Mouse (Mus musculus) cortical plate, adult 2 months (tissue): ENCODE data around the gene Tex36. TPM values are rescaled to one million over a fixed set of nuclear protein-coding genes. Genes with fewer than 3 reads are reported as not detected.

Experiments
- H3K27ac ChIP-seq: fragments of 200-500 bp; 2 replicates; pipeline ENCODE4 v1.5.1; 2012; ENCODE audit warnings: low read length, control low read depth, inconsistent platforms; ENCODE audit not compliant: insufficient read depth
- H3K4me1 ChIP-seq: fragments of 200-500 bp; 2 replicates; pipeline ENCODE4 v1.6.1; 2011; ENCODE audit warnings: low read length; ENCODE audit not compliant: control insufficient read depth, insufficient read depth
- H3K4me3 ChIP-seq: fragments of 200-500 bp; 2 replicates; pipeline ENCODE4 v1.5.1; 2011; ENCODE audit warnings: mild to moderate bottlenecking, low read length, control low read depth; ENCODE audit not compliant: insufficient read depth
- CTCF ChIP-seq: fragments of 200-500 bp; IDR thresholded peaks from 2 replicates; pipeline ENCODE4 v1.5.1; 2011; ENCODE audit warnings: mild to moderate bottlenecking, control low read depth, low read length; ENCODE audit not compliant: insufficient read depth; ENCODE audit errors: extremely low read depth
- POLR2A ChIP-seq: fragments of 200-500 bp; IDR thresholded peaks from 2 replicates; pipeline ENCODE4 v1.6.1; 2011; ENCODE audit warnings: mild to moderate bottlenecking, low read length, control low read depth; ENCODE audit not compliant: insufficient read depth; ENCODE audit errors: extremely low read depth
- polyA plus RNA-seq: library from polyadenylated mRNA; depleted of rRNA; stranded (reverse); fragments of >200 nt; gene quantifications from 2 replicates; pipeline ENCODE4 v1.2.3, GENCODE M21; 2012; rRNA removed

Tex36 gene
- polyA plus RNA-seq, 1 experiment: not detected

DNA sequence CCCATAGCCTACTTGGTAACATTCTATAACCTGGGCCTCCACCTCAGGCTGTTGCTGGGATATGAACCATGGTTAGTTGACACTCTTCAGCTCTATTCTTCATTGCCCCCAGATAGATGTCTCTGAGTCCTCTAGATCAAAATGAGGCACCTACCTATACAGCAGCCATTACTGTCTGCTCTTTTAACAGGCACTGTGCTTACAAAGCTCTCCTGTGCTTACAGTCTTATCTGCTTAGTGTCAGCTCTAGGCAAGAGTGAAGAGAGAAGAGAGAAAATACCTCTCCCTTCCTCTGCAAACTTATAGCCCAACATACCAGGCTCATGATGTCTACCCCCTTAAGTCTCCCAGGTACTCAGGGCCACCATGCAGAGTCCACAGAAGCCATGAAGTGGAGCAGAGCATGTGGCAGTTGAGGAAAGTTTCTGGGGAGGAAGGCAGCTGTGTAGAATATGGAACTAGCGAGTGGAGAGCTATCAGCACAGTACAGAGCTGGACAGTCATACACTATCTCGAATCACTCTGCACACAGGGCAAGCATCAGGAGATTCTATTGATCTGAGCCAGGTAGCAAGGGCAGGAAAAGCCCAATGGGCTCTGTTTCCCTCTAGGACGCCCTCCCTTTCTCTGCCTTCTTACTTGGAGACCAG, 38.7 kb downstream of the Tex36 start:
- TF ChIP-seq CTCF (no peak), POLR2A (no peak)
- Histone ChIP-seq H3K27ac (no peak overlapping the region), H3K4me3 (no peak overlapping the region), H3K4me1 (no peaks in the 10 kb centered on the region)

DNA sequence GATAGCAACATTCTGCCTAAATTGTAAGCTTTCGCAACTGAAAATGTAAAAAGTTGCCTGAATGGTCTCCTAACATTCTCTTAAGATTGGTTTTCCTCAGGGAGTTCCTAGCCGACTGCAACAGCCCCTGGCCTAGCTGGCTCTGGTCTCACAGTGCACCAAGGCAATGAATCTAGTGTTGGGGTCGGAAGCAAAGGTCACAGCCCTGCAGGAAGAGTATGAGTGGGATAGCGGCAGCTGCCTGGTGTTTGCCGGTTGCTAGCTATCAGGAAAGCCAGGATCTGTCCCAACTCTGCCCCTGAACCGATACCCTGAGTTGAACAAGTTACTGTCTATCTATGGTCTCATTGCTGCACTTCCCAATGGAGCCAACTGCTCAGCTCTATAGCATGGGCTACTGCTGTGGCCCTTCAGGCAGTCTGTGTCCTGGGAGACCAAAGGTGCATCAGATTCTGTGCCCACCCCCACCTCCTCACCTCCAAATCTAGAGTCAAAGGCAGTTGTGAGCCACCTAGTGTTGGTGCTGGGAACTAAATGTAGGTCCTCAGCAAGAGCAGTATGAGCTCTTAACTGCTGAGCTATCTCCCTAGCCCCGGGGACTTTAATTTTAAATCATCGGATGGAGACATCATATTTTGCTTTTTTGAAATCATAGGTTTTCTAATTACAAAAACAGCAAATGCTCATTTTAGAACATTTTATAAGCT, 46.0 kb downstream of the Tex36 start:
- Histone ChIP-seq H3K27ac (no peak overlapping the region), H3K4me3 (no peak overlapping the region), H3K4me1 (no peaks in the 10 kb centered on the region)
- TF ChIP-seq POLR2A (no peak), CTCF (peak; percentile 43)

DNA sequence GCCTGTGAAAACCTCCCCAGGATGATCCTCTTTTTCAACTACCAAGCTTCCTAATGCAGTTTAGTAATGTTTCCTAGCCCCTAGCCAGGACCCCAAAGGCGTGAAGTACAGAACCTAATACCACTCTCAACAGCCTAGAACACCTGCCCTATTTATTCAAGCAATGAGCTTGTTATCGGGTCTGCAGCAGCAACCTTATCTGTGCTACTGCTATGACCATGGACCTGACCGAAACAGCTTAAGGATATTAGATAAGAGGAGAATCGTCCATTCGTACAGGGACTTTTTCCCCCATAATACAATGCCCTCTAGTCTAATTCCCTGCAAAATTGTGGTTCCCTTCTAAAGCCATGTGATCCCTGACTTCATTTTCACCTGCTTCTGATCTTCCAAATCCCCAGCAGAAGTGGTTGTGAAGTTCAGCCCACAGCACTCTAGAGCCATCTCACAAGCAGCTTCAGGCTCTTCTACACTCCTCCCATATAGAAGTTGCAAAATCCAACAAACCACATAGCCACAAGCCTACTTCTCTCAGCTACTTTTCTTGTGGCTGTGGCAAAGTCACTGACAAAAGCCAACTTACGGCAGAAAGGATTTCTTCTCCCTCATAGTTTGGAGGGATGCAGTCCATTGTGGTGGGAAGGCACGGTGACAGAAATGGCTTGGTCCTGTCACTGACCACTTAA, 49.5 kb downstream of the Tex36 start:
- no peak overlapping the region for H3K27ac ChIP-seq
- TF ChIP-seq POLR2A (no peak), CTCF (no peak)
- no peak overlapping the region for H3K4me3 ChIP-seq
- H3K4me1 ChIP-seq: no peaks in the 10 kb centered on the region

DNA sequence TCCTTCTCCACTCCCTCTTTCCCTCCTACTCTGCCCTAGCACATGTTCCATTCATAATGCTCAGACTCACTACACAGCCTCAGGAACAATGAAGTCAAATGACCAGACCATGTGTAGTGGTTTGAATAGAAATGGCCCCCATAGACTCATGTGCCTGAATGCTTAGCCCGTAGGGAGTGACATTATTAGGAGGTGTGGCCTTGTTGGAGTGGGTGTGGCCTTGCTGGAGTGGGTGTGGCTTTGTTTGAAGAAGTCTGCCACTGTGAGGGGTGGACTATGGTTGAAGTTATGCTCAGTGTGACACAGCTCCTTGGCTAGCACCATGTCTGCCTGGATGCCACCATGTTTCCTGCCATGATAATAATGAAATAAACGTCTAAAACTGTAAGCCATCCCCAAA, 51.0 kb downstream of the Tex36 start:
- Histone ChIP-seq H3K27ac (no peak overlapping the region), H3K4me1 (no peaks in the 10 kb centered on the region), H3K4me3 (no peak overlapping the region)
- TF ChIP-seq POLR2A (no peak), CTCF (no peak)

DNA sequence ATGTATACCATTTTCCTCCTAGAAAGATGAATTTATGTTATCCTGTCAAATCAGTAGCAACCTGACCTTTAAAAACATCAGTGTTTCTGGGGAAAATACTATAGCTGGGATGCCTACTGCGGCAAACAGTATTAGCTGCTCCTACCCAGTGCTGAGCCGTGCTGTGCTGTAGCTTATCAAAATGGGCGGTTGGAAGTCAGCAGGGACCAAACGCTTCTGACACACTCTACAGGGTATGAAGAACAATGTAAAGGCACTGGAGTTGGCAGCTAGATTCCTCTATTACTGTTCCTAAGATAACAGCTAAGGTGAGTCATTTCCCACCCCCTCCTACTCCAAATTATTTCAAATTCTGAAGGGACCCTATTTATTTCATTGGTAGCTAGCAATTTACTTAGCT, 53.5 kb downstream of the Tex36 start:
- Histone ChIP-seq H3K4me3 (no peak overlapping the region), H3K4me1 (no peaks in the 10 kb centered on the region), H3K27ac (no peak overlapping the region)
- no peak for TF ChIP-seq CTCF
- no peak for TF ChIP-seq POLR2A

DNA sequence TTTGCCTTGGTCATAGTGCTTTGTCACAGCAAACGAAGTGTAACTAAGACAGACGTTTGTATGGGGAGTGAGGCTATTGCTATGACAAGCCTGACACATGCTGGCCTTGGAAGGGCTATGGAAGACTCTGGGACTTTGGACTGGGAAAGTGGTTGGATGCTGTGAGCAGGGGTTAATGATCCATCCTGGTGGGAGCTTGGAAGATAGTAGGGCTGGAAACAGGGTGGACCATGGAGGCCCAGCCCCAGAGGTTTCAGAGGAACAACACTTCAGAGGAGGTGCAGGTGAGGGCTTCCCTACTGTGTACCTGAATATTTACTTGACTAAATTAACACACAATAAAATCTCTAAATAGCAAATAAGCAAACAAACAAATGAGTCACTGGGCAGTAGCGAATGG, 56.3 kb downstream of the Tex36 start:
- no peak for TF ChIP-seq CTCF
- no peak for TF ChIP-seq POLR2A
- no peaks in the 10 kb centered on the region for H3K4me1 ChIP-seq
- no peak overlapping the region for H3K27ac ChIP-seq
- H3K4me3 ChIP-seq: no peak overlapping the region

DNA sequence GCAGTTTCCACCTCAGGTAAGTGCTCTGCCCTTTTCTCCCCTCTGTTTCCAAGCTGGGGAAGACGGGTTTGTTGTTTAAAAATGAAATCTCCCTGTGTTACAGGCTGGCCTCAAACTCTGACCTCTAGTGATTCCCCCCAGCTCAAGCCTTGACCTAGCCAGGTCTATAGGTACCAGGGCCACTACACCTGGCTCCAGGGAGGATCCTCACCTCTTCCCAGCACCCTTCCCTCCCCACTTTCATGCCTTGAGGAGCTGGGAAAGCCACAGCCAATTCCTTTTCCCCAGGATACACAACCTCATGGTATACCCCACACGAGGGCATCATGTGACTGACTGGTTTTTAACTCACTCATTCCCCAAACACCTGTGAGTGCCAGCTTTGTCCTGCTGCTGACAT, 57.0 kb downstream of the Tex36 start:
- Histone ChIP-seq H3K4me3 (no peak overlapping the region), H3K4me1 (no peaks in the 10 kb centered on the region), H3K27ac (no peak overlapping the region)
- TF ChIP-seq CTCF (no peak), POLR2A (no peak)

DNA sequence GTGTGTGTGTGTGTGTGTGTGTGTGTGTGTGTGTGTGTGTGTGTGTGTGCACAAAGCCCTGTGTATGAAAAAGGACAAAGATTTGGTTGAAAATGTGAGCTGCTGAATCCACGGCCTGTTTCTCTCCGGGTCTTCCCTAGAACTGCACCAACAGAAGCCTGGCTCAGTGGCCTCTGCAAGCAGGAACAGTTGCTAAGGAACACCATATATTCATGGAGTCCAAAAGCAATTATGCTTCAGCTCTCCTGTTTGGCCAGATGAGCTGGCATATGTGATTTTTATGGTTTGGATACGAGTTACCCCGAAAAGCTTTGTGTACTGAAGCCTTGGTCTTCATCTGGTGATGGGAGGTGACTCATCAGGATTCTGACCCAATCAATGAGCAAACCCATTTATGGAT, 58.8 kb downstream of the Tex36 start:
- no peak overlapping the region for H3K27ac ChIP-seq
- no peak overlapping the region for H3K4me3 ChIP-seq
- no peaks in the 10 kb centered on the region for H3K4me1 ChIP-seq
- TF ChIP-seq CTCF (no peak), POLR2A (no peak)

DNA sequence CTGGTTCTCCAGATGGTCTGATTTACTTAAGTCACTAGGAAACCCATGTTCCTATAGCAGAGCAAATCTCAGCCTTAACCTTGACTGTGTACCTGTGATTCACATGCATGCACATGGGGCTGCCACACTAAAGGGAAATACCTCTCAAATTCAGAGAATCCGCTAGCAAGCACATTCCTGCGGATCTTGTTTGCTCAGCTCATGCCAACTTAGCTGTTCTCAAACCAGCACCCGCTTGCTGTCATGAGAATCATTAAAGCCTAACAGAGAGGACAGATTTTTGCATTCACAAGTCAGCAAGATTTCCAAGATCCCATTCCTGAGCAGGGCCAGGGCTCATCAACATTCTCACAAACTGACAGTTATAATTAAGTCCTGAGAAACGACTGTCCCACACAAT, 64.6 kb downstream of the Tex36 start:
- H3K27ac ChIP-seq: no peak overlapping the region
- TF ChIP-seq CTCF: no peak
- TF ChIP-seq POLR2A: no peak
- no peak overlapping the region for H3K4me3 ChIP-seq
- no peaks in the 10 kb centered on the region for H3K4me1 ChIP-seq

Other genes with a start within 250 kb of the Tex36 start
- 20.2 and 22.2 TPM in 2 replicates for gene Edrf1, start 35.4 kb upstream of the Tex36 start, polyA plus RNA-seq
- 0.15 and 0.33 TPM in 2 replicates for gene Mmp21, start 77.9 kb upstream of the Tex36 start, polyA plus RNA-seq
- gene Bccip, start 107.2 kb upstream of the Tex36 start, polyA plus RNA-seq: 109 and 115 TPM in 2 replicates
- gene Uros, start 107.9 kb upstream of the Tex36 start, polyA plus RNA-seq: 38.7 and 38.8 TPM in 2 replicates
- gene Fank1, start 174.7 kb upstream of the Tex36 start, polyA plus RNA-seq: 5.8 TPM in 2 replicates
- 26.5 and 28.1 TPM in 2 replicates for gene Dhx32, start 180.6 kb upstream of the Tex36 start, polyA plus RNA-seq